In the genomic region with DNA sequence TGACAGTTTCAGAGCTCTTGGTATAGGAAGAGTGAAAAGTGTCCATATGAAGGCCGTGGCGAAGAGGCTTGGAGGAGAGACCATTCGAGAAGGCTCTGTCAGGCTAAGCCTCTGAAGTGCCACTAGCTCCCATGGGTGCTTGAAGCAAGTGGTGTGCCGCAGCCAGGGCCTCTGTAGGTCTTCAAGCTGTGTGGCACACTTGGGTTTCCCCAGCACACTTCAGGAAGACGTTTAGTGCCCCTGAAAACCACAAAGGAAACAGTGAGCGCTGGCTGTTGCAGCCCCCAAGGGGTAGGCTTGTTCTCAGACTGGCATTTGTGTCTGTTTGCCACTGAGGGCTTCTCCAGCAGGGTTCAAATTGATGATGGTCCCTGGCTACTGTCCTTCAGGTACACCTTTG, we compare ENCODE assay signal across 21 mouse cellular contexts.
DNase-seq lines count a peak whose midpoint lies in the region; ATAC-seq lines count a peak whose summit lies in the region.
"Had no signal": no experiment of that assay in that cellular context is flagged by ENCODE, and none has a peak within 500 bp of the region (broad histone marks: within the 10 kb centered on the region; RNA-seq: fewer than 3 reads in every experiment).

No protein-coding gene starts in this region.

- H3K9me3 ChIP-seq in hindbrain, embryonic 13.5 days, result no peaks in the 10 kb centered on the region
- no peaks in the 10 kb centered on the region for H3K9me3 ChIP-seq in hindbrain, embryonic 14.5 days (ENCODE audit: control insufficient read depth, low read length)
- H3K9me3 ChIP-seq: embryonic facial prominence, embryonic 13.5 days; forebrain, embryonic 13.5 days; heart, embryonic 13.5 days had no signal

- no peaks in the 10 kb centered on the region for H3K36me3 ChIP-seq in hindbrain, embryonic 13.5 days
- no peaks in the 10 kb centered on the region for H3K36me3 ChIP-seq in hindbrain, embryonic 14.5 days (replicated peaks; ENCODE audit: control insufficient read depth, insufficient read depth)
- H3K36me3 ChIP-seq: embryonic facial prominence, embryonic 13.5 days; heart, embryonic 13.5 days had no signal

- H3K27ac ChIP-seq in hindbrain, embryonic 13.5 days, result 0 out of 2 replicates have a peak overlapping the region, but pooled peaks have one; percentile 18
- H3K27ac ChIP-seq in hindbrain, embryonic 14.5 days, result no peak overlapping the region
- H3K27ac ChIP-seq: embryonic facial prominence, embryonic 13.5 days; forebrain, embryonic 13.5 days; heart, embryonic 13.5 days had no signal

- H3K4me3 ChIP-seq in hindbrain, embryonic 13.5 days, result no peak overlapping the region
- no peak overlapping the region for H3K4me3 ChIP-seq in hindbrain, embryonic 14.5 days (replicated peaks; ENCODE audit: low read length)
- H3K4me3 ChIP-seq: embryonic facial prominence, embryonic 13.5 days; forebrain, embryonic 13.5 days; heart, embryonic 13.5 days had no signal

- WGBS in hindbrain, embryonic 13.5 days, result 90% methylated on average over 6 of the region's 6 CpGs
- WGBS in hindbrain, embryonic 14.5 days, result 92% methylated on average over 6 of the region's 6 CpGs

- DNase-seq in hindbrain, embryonic 14.5 days (ENCODE audit: low spot score), result no peak
- peak; percentile 49 for DNase-seq in thymus, postnatal 0 days (ENCODE audit: low spot score)
- DNase-seq in thymus, postnatal 4 days, result peak; percentile 44
- no peak for DNase-seq in adrenal gland, adult 18-20 months (ENCODE audit: low spot score in 2 of 2)
- no peak for DNase-seq in ovary, adult 18-20 months (ENCODE audit: low spot score)
- DNase-seq: adrenal gland, adult 8-10 months; cerebellum, adult 11-12 months; cerebellum, adult 9-10 months; cerebellum, postnatal 25 days; forebrain, postnatal 0 days; gastrocnemius, postnatal 14 days; heart, adult 11 months; heart, postnatal 36 days had no signal

- H3K4me2 ChIP-seq in hindbrain, embryonic 13.5 days, result no peak overlapping the region
- no peak overlapping the region for H3K4me2 ChIP-seq in hindbrain, embryonic 14.5 days (replicated peaks)
- H3K4me2 ChIP-seq: embryonic facial prominence, embryonic 13.5 days; forebrain, embryonic 13.5 days; heart, embryonic 13.5 days had no signal

- ATAC-seq in hindbrain, embryonic 13.5 days (ENCODE audit: low FRiP score), result no peak
- no peak for ATAC-seq in hindbrain, embryonic 14.5 days (ENCODE audit: low FRiP score)
- peak; percentile 44 for ATAC-seq in granulocyte monocyte progenitor cell, adult 5-6 weeks (replicated peaks; ENCODE audit: poor library complexity, severe bottlenecking)
- no peak for ATAC-seq in megakaryocyte-erythroid progenitor cell, adult 5-6 weeks (replicated peaks; ENCODE audit: low FRiP score, low TSS enrichment, poor library complexity, severe bottlenecking)
- ATAC-seq: forebrain, embryonic 13.5 days; forebrain, postnatal 0 days; hindbrain, embryonic 16.5 days; inflammation-experienced regulatory T-cells, adult 6 months had no signal

- H3K27me3 ChIP-seq in hindbrain, embryonic 13.5 days, result 0 out of 2 replicates have a peak, but pooled peaks cover 9% of the 10 kb centered on the region
- no peaks in the 10 kb centered on the region for H3K27me3 ChIP-seq in hindbrain, embryonic 14.5 days (ENCODE audit: control insufficient read depth, insufficient read depth, low read length)
- H3K27me3 ChIP-seq: heart, embryonic 13.5 days had no signal

- H3K4me1 ChIP-seq in hindbrain, embryonic 13.5 days (replicated peaks), result peaks cover 62% of the 10 kb centered on the region
- peaks cover 35% of the 10 kb centered on the region for H3K4me1 ChIP-seq in hindbrain, embryonic 14.5 days (replicated peaks; ENCODE audit: control insufficient read depth, insufficient read depth, low read length)
- H3K4me1 ChIP-seq: heart, embryonic 13.5 days had no signal

- H3K9ac ChIP-seq in hindbrain, embryonic 13.5 days, result no peak overlapping the region
- H3K9ac ChIP-seq in hindbrain, embryonic 14.5 days, result no peak overlapping the region
- H3K9ac ChIP-seq: forebrain, embryonic 13.5 days; forebrain, postnatal 0 days; heart, embryonic 13.5 days had no signal

Comparison
In these comparisons a context has a peak if more than half of its experiments do, and no peak if none do; other contexts are left out.
1. DNase-seq: peak in thymus, postnatal 0 days (single experiment) and thymus, postnatal 4 days (single experiment); none in hindbrain, embryonic 14.5 days (single experiment), adrenal gland, adult 18-20 months (0 of 2) and ovary, adult 18-20 months (single experiment).